31 mouse cellular contexts compared by ENCODE assay signal in the genomic region with DNA sequence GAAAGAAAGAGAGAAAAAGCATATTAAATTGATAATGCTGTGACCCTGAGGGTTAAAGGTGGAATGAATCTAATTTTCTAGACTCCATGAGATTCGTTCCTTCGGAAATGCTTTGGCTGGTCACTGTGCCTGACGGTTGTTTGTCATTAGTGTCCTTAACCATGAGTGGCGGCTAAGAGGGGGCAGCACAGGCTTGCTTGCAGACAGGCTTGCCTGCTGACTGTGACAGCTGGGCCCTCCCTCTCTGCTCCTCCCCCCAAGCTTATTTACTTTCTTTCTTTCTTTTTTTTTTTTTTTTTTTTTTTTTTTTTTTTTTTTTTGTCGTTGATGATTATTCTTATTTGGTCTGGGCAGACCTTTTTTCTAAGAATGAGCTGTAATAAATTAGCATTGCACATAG. TPM values are rescaled to one million over a fixed set of nuclear protein-coding genes. Genes with fewer than 3 reads are reported as not detected.
"Had no signal": no experiment of that assay in that cellular context is flagged by ENCODE, and none has a peak within 500 bp of the region (broad histone marks: within the 10 kb centered on the region; RNA-seq: fewer than 3 reads in every experiment).

No protein-coding gene starts in this region.

- ATAC-seq: lung, postnatal 0 days; midbrain, embryonic 13.5 days; midbrain, embryonic 16.5 days had no signal

- H3K4me1 ChIP-seq: liver, embryonic 13.5 days; megakaryocyte, embryonic 14.5 days; stomach, embryonic 15.5 days had no signal

- H3K9ac ChIP-seq: liver, embryonic 13.5 days; lung, embryonic 14.5 days; midbrain, embryonic 13.5 days; stomach, embryonic 15.5 days had no signal

- H3K27ac ChIP-seq: liver, embryonic 13.5 days; midbrain, embryonic 10.5 days; midbrain, embryonic 13.5 days; stomach, embryonic 15.5 days had no signal

- H3K36me3 ChIP-seq: liver, embryonic 13.5 days; midbrain, embryonic 10.5 days; midbrain, embryonic 13.5 days; stomach, embryonic 15.5 days had no signal

- H3K27me3 ChIP-seq: liver, embryonic 13.5 days; megakaryocyte, embryonic 14.5 days; midbrain, embryonic 13.5 days; stomach, embryonic 15.5 days had no signal

- H3K4me2 ChIP-seq: liver, embryonic 13.5 days; lung, embryonic 14.5 days; midbrain, embryonic 13.5 days; stomach, embryonic 15.5 days had no signal

- H3K9me3 ChIP-seq: liver, embryonic 13.5 days; megakaryocyte, embryonic 14.5 days; midbrain, embryonic 10.5 days; midbrain, embryonic 13.5 days; stomach, embryonic 15.5 days had no signal

- H3K4me3 ChIP-seq: left cerebral cortex, adult 2 months; liver, embryonic 13.5 days; megakaryocyte, embryonic 14.5 days; midbrain, embryonic 10.5 days; midbrain, embryonic 13.5 days; stomach, embryonic 15.5 days had no signal

- DNase-seq: kidney, adult 9 months; kidney, postnatal 14 days; kidney, postnatal 4 days; layer of hippocampus, adult 9-11 months; layer of hippocampus, postnatal 36 days; liver, embryonic 13.5 days; lung, embryonic 14.5 days; lung, postnatal 36 days; right cerebral cortex, postnatal 14 days; spleen, adult 18-20 months; thymus, postnatal 25 days had no signal

RNA-seq across cellular contexts. Expression of a gene that starts 19.8 kb away (rescaled TPM):
- total RNA-seq: layer of hippocampus, adult 18-20 months; layer of hippocampus, postnatal 36 days; left cerebral cortex, adult 2 months; left cerebral cortex, postnatal 10 days; left cerebral cortex, postnatal 36 days; liver, adult 2 months; monocyte, adult 5-6 weeks had no signal
- polyA plus RNA-seq: kidney, embryonic 16.5 days; limb, embryonic 11.5 days; limb, embryonic 14.5 days; liver, adult 2 months; liver, embryonic 13.5 days; liver, embryonic 16.5 days; lung, embryonic 14.5 days; lung, postnatal 0 days; midbrain, embryonic 10.5 days; midbrain, embryonic 13.5 days; midbrain, embryonic 16.5 days; neural tube, embryonic 11.5 days; neural tube, embryonic 14.5 days; stomach, embryonic 15.5 days; thymus, postnatal 0 days; urinary bladder, adult 2 months had no signal
